Mouse (Mus musculus): ENCODE data around the gene Ptk7. TPM values are rescaled to one million over a fixed set of nuclear protein-coding genes. Genes with fewer than 3 reads are reported as not detected.
"Not testable (repeated sequence)": the region's sequence is repeated elsewhere in the genome, so short reads cannot be mapped to it uniquely, and the experiment has no call there.

Gene Ptk7
- polyA plus RNA-seq, 1 experiment from 2014 or later: 26.9 TPM

- WGBS: 95% methylated on average over 6 of the region's 6 CpGs
- no peaks in the 10 kb centered on the region for H3K9me3 ChIP-seq (replicated peaks; ENCODE audit: control insufficient read depth, low read length, poor library complexity, severe bottlenecking)
Measured at GRCm38 (mm10) chr17:46559146-46559545, 70.2 kb downstream of the Ptk7 start.

DNA sequence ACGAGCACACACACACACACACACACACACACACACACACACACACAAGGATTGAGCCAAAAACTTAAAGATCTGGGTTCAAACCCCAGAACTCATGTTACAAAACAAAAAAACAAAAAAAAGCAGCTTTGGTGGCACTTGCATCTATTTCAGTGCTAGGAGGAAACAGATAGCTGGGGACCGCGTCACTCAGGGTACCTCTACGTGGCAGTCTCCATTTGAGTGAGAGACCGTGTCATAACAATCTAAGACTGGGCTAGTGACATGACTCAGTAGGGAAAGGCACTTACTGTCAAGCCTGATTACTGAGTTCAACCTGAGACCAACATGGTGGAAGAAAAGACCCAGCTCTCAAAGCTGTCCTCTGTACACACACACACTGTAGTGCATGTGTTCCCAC lies 71.2 kb downstream of the Ptk7 start:
- Histone ChIP-seq H3K4me1 (ENCODE audit: control insufficient read depth, insufficient read depth, low read length) (peaks cover 22% of the 10 kb centered on the region), H3K9me3 (replicated peaks; ENCODE audit: control insufficient read depth, low read length, poor library complexity, severe bottlenecking) (no peaks in the 10 kb centered on the region), H3K27me3 (ENCODE audit: control insufficient read depth, insufficient read depth, low read depth, low read length) (no peaks in the 10 kb centered on the region), H3K9ac (ENCODE audit: low read depth, low read length) (no peak overlapping the region), H3K27ac (ENCODE audit: low read length) (no peak overlapping the region), H3K36me3 (ENCODE audit: control insufficient read depth, insufficient read depth, low read length) (no peaks in the 10 kb centered on the region), H3K4me2 (ENCODE audit: low read length) (no peak overlapping the region), H3K4me3 (ENCODE audit: low read depth, low read length) (no peak overlapping the region)
- ATAC-seq: no peak
- 94% methylated on average over 5 of the region's 5 CpGs for WGBS

More at GRCm38 (mm10) chr17:46559146-46559545, 70.2 kb downstream of the Ptk7 start:
- no peak overlapping the region for H3K9ac ChIP-seq (ENCODE audit: low read depth, low read length)
- H3K36me3 ChIP-seq (ENCODE audit: control insufficient read depth, insufficient read depth, low read length): no peaks in the 10 kb centered on the region
- no peaks in the 10 kb centered on the region for H3K27me3 ChIP-seq (ENCODE audit: control insufficient read depth, insufficient read depth, low read depth, low read length)
- H3K4me1 ChIP-seq (ENCODE audit: control insufficient read depth, insufficient read depth, low read length): peaks cover 12% of the 10 kb centered on the region
- no peak overlapping the region for H3K4me2 ChIP-seq (ENCODE audit: low read length)
- H3K4me3 ChIP-seq (ENCODE audit: low read depth, low read length): no peak overlapping the region
- ATAC-seq: no peak
- H3K27ac ChIP-seq (ENCODE audit: low read length): no peak overlapping the region

DNA sequence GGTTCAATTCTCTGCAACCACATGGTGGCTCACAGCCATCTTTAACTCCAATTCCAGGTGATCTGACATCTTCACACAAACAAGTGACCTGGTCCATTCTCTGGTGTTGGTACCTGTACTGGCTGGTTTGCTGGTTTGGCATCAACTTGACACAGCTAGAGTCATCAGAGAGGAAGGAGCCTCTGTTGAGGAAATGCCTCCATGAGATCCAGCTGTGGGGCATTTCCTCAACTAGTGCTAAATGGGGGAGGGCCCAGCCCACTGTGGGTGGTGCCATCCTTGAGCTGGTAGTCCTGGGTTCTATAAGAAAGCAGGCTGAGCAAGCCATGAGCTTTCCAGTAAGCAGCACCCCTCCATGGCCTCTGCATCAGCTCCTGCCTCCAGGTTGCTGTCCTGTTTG lies 72.0 kb downstream of the Ptk7 start:
- not testable (repeated sequence) for H3K9me3 ChIP-seq (replicated peaks; ENCODE audit: control insufficient read depth, low read length, poor library complexity, severe bottlenecking); H3K27ac ChIP-seq (ENCODE audit: low read length); H3K4me3 ChIP-seq (ENCODE audit: low read depth, low read length); H3K27me3 ChIP-seq (ENCODE audit: control insufficient read depth, insufficient read depth, low read depth, low read length); H3K9ac ChIP-seq (ENCODE audit: low read depth, low read length); H3K36me3 ChIP-seq (ENCODE audit: control insufficient read depth, insufficient read depth, low read length); H3K4me2 ChIP-seq (ENCODE audit: low read length); ATAC-seq
- H3K4me1 ChIP-seq (ENCODE audit: control insufficient read depth, insufficient read depth, low read length): peaks cover 31% of the 10 kb centered on the region

GRCm38 (mm10) chr17:46556584-46556945 lies 72.7 kb downstream of the Ptk7 start:
- under 1% methylated on average over 11 of the region's 11 CpGs for WGBS
- peak; percentile 15; the same call in 1 of the 2 replicates for ATAC-seq
- Histone ChIP-seq H3K9ac (ENCODE audit: low read depth, low read length) (peak overlapping the region; percentile 69), H3K4me3 (ENCODE audit: low read depth, low read length) (peak overlapping the region; percentile 99), H3K27ac (ENCODE audit: low read length) (peak overlapping the region; percentile 84), H3K36me3 (ENCODE audit: control insufficient read depth, insufficient read depth, low read length) (0 out of 2 replicates have a peak, but pooled peaks cover under 1% of the 10 kb centered on the region), H3K4me1 (ENCODE audit: control insufficient read depth, insufficient read depth, low read length) (peaks cover 36% of the 10 kb centered on the region), H3K27me3 (ENCODE audit: control insufficient read depth, insufficient read depth, low read depth, low read length) (no peaks in the 10 kb centered on the region), H3K9me3 (replicated peaks; ENCODE audit: control insufficient read depth, low read length, poor library complexity, severe bottlenecking) (no peaks in the 10 kb centered on the region), H3K4me2 (ENCODE audit: low read length) (peak overlapping the region; percentile 96)

- Histone ChIP-seq H3K4me2 (ENCODE audit: low read length) (peak within 1 kb of the TSS; percentile 96), H3K27me3 (ENCODE audit: control insufficient read depth, insufficient read depth, low read depth, low read length) (no peaks in the 10 kb centered on the region), H3K9me3 (replicated peaks; ENCODE audit: control insufficient read depth, low read length, poor library complexity, severe bottlenecking) (no peaks in the 10 kb centered on the region), H3K4me1 (ENCODE audit: control insufficient read depth, insufficient read depth, low read length) (peaks cover 36% of the 10 kb centered on the region), H3K36me3 (ENCODE audit: control insufficient read depth, insufficient read depth, low read length) (peaks cover 7% of the 10 kb centered on the region), H3K9ac (ENCODE audit: low read depth, low read length) (peak within 1 kb of the TSS; percentile 99), H3K27ac (ENCODE audit: low read length) (peak within 1 kb of the TSS; percentile 96), H3K4me3 (ENCODE audit: low read depth, low read length) (peak within 1 kb of the TSS; percentile 99)
- ATAC-seq: peak; percentile 95
- WGBS: under 1% methylated on average over 76 of the region's 87 CpGs
Measured at GRCm38 (mm10) chr17:46555673-46556583, 73.4 kb downstream of the Ptk7 start, which contains the start of gene Srf. Srf (minus strand) TSS chr17:46556175.

DNA sequence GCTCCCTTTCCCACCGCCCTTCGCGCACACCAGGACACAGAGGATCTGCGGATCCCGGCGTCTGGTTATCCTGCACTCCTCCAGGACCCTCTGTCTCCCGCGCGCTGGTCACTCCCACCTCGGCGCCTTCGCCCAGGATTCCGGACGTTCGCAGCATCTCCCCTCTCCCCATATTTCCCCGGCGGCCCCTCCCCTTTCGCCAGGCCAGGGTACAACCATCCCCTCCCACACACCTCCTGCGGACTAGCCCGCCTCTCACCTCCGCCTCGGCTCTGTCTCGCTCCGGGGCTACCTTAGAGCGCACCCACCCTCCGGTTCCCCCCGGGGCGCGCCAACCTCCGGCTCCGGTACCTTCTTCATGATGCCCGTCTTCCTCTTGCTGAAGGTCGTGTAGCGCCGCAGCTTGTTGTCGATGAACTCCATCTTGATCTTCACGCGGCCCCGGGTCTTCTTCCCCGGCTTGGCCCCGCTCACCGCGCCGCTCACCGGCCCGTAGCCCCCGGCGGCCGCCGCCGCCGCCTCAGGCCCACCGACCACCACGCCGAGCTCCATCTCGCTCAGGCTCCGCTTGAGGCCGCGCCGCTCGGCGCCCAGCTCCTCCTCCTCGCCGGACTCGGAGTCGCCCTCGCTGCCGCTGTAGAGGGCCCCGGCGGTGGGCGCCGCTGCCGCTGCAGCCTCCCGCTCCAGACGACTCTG lies 74.2 kb downstream of the Ptk7 start:
- H3K27me3 ChIP-seq (ENCODE audit: control insufficient read depth, insufficient read depth, low read depth, low read length): no peaks in the 10 kb centered on the region
- peak overlapping the region; percentile 99 for H3K9ac ChIP-seq (ENCODE audit: low read depth, low read length)
- WGBS: under 1% methylated on average over 62 of the region's 75 CpGs
- ATAC-seq: peak; percentile 15
- peaks cover 36% of the 10 kb centered on the region for H3K4me1 ChIP-seq (ENCODE audit: control insufficient read depth, insufficient read depth, low read length)
- peaks cover 13% of the 10 kb centered on the region for H3K36me3 ChIP-seq (ENCODE audit: control insufficient read depth, insufficient read depth, low read length)
- H3K27ac ChIP-seq (ENCODE audit: low read length): peak overlapping the region; percentile 96
- peak overlapping the region; percentile 96 for H3K4me2 ChIP-seq (ENCODE audit: low read length)
- H3K4me3 ChIP-seq (ENCODE audit: low read depth, low read length): peak overlapping the region; percentile 99
- H3K9me3 ChIP-seq (replicated peaks; ENCODE audit: control insufficient read depth, low read length, poor library complexity, severe bottlenecking): no peaks in the 10 kb centered on the region

DNA sequence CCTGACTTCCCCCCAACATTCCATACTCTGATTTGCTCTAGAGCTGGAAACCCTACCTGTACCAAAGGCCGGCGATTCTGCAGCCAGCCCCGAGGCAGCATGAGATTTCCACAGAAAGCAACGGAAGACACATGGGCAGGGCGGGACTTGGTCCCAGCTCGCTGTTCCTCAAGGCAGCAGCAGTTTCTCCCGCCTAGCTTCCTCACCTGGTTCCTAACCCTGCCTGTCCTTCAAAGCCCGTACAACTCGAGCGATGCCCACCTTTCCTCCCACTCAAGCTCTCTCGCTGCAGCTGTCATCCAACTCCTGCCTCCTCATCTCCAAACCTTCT lies 74.7 kb downstream of the Ptk7 start:
- no peaks in the 10 kb centered on the region for H3K9me3 ChIP-seq (replicated peaks; ENCODE audit: control insufficient read depth, low read length, poor library complexity, severe bottlenecking)
- H3K9ac ChIP-seq (ENCODE audit: low read depth, low read length): peak overlapping the region; percentile 99
- H3K36me3 ChIP-seq (ENCODE audit: control insufficient read depth, insufficient read depth, low read length): peaks cover 18% of the 10 kb centered on the region
- peak overlapping the region; percentile 96 for H3K4me2 ChIP-seq (ENCODE audit: low read length)
- ATAC-seq: no peak
- WGBS: 2% methylated on average over 11 of the region's 11 CpGs
- H3K4me3 ChIP-seq (ENCODE audit: low read depth, low read length): peak overlapping the region; percentile 99
- peak overlapping the region; percentile 96 for H3K27ac ChIP-seq (ENCODE audit: low read length)
- peaks cover 36% of the 10 kb centered on the region for H3K4me1 ChIP-seq (ENCODE audit: control insufficient read depth, insufficient read depth, low read length)
- no peaks in the 10 kb centered on the region for H3K27me3 ChIP-seq (ENCODE audit: control insufficient read depth, insufficient read depth, low read depth, low read length)

DNA sequence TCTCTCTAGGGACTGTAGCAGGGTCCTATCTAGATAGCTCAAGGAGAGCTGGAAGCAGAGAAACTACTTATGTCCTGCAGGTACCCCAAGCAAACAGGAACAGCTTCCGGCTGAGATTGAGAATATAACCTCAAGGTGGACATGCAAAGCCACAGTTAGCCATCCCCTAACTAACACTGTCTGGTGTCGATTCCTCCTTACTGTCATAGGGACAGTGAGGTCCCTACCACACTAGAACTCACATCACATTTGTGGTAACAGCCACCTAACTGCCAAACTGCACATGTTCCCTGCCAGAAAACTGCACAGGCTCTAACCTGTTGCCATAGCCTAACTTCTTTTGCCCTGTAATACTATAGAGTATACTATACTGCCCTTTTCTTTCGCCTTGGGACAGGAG lies 75.4 kb downstream of the Ptk7 start:
- peaks cover 36% of the 10 kb centered on the region for H3K4me1 ChIP-seq (ENCODE audit: control insufficient read depth, insufficient read depth, low read length)
- no peak overlapping the region for H3K27ac ChIP-seq (ENCODE audit: low read length)
- peak overlapping the region; percentile 99 for H3K9ac ChIP-seq (ENCODE audit: low read depth, low read length)
- H3K4me2 ChIP-seq (ENCODE audit: low read length): peak overlapping the region; percentile 96
- no peaks in the 10 kb centered on the region for H3K27me3 ChIP-seq (ENCODE audit: control insufficient read depth, insufficient read depth, low read depth, low read length)
- 78% methylated on average over 3 of the region's 3 CpGs for WGBS
- no peak for ATAC-seq
- peaks cover 21% of the 10 kb centered on the region for H3K36me3 ChIP-seq (ENCODE audit: control insufficient read depth, insufficient read depth, low read length)
- peak overlapping the region; percentile 99 for H3K4me3 ChIP-seq (ENCODE audit: low read depth, low read length)
- H3K9me3 ChIP-seq (replicated peaks; ENCODE audit: control insufficient read depth, low read length, poor library complexity, severe bottlenecking): no peaks in the 10 kb centered on the region

DNA sequence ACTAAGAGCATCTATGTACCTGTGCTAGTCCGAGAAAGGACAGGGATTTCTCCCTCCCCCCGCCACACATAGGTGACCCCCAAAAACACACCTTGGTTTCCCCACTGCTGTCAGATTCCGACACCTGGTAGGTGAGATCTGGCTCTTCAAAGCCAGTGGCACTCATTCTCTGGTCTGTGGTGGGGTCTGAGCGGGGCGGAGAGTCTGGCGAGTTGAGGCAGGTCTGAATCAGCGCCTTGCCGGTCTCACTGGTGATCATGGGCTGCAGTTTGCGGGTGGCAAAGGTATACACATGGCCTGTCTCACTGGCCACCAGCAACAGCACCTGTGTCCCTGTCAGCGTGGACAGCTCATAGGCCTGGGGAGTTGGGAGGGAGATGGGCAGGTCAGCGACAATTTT lies 75.8 kb downstream of the Ptk7 start:
- H3K27me3 ChIP-seq (ENCODE audit: control insufficient read depth, insufficient read depth, low read depth, low read length): no peaks in the 10 kb centered on the region
- peak overlapping the region; percentile 99; the same call in 1 of the 2 replicates for H3K4me3 ChIP-seq (ENCODE audit: low read depth, low read length)
- no peak for ATAC-seq
- peak overlapping the region; percentile 99; the same call in 1 of the 2 replicates for H3K9ac ChIP-seq (ENCODE audit: low read depth, low read length)
- H3K4me2 ChIP-seq (ENCODE audit: low read length): peak overlapping the region; percentile 96
- 45% methylated on average over 11 of the region's 11 CpGs for WGBS
- no peaks in the 10 kb centered on the region for H3K9me3 ChIP-seq (replicated peaks; ENCODE audit: control insufficient read depth, low read length, poor library complexity, severe bottlenecking)
- H3K36me3 ChIP-seq (ENCODE audit: control insufficient read depth, insufficient read depth, low read length): peaks cover 25% of the 10 kb centered on the region
- H3K4me1 ChIP-seq (ENCODE audit: control insufficient read depth, insufficient read depth, low read length): peaks cover 36% of the 10 kb centered on the region
- H3K27ac ChIP-seq (ENCODE audit: low read length): peak overlapping the region; percentile 51; the same call in 1 of the 2 replicates

Data from midbrain, embryonic 16.5 days (tissue).